Mouse (Mus musculus) colon, adult 2 months (tissue): ENCODE data around the gene Mbtps1. TPM values are rescaled to one million over a fixed set of nuclear protein-coding genes. Genes with fewer than 3 reads are reported as not detected.

ENCODE experiments used
- polyA plus RNA-seq: library from polyadenylated mRNA; depleted of rRNA; stranded (reverse); fragments of >200 nt; gene quantifications from 2 replicates; pipeline ENCODE4 v1.2.3, GENCODE M21; 2012; rRNA removed

Gene Mbtps1
- 68.3 and 75.2 TPM in 2 replicates for polyA plus RNA-seq

DNA sequence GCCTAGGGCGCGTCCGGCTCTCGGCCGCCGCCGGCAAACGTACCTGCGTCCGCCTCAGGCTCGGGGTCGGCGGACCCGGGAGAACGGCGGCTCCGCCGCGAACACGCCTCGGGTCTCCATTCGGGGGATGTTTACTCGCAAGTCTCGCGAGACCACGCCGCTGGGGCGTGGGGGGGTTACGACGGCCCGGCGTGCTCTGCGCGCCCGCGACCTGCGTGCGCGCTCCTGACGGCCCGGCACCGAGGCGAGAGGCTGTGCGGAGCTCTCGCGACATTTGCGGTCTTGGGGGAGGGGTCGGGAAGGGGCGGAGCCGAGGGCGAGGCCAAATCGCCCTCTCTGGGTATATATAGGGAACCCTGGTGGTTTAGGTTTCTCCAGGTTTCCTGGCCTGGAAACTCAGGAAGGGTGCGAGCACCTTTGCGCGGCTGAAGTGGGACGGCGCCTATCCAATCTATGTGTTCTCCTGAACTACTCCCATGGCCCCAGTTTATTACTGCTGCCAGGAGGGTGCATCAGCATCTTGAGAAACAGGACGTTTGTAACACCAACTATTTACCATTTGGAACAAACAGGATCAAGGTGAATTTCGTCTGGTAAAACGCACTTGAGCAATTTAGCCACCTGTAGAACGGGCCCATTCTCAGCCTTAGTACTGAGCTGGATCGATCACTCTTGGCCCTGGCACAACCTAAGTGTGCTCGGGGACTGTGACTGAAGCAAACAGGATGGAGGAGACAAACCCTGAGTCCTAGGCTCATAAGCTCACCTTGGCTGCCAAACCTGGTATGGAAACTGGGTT lies at the start of gene Mbtps1:
TSS of gene Mbtps1 (minus strand) at position 133 of the 799 bp plus-strand sequence.

GRCm38 (mm10) chr8:119604996-119605395 lies 46.5 kb upstream of the Mbtps1 start, which contains the start of gene Taf1c:
Gene Taf1c, minus strand, starts transcription at chr8:119605222.

DNA sequence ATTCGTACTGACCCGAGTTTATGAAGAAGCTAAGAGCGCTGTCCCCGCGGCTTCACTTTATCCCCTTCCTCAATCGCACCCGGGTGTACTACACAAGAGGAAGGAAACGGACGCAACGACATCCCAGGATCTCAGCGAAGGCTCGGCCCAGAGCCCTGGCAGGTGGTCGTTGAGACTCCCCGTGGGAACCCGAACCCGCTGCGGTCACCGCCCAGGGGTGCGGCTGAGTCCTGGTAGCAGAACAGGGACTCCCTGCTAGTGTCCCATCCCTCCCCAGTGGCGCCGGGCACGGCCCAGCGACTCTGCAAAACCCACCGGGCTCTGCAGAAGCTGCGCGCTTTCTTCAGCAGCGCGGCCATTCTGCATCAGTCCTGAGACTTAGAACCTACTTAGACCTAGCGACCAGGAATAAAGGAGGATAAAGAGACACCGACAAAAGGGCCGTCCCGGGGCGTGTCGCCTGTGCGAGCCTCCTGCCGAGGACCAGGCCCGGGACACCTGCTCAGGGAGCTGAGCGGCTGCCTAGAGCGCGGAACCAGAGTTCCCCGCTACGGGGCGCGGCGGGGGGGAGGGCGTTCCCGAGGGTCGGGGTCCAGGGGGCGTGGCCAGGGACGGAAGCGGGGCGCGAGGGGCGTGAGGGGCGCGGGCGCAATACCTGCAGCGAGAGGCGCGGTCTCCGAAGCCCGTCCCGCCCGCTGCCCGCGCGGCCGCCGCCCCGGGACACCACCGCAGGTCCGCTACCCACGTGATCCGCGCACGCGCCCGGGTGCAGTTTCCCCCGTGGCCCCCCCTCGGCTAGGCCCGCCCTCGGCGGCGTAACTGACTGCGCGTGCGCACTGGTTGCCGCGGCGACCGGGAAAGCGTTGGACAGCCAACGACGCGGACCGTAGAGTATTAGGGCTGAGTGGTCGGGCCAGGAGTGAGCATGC lies 16.2 kb upstream of the Mbtps1 start, which contains the start of the genes Hsdl1 and Dnaaf1:
TSS of gene Hsdl1 (minus strand) at position 747 of the 929 bp plus-strand sequence.
TSS of gene Dnaaf1 (plus strand) at position 799 of the 929 bp plus-strand sequence.

GRCm38 (mm10) chr8:119501598-119501997 lies 56.9 kb downstream of the Mbtps1 start, which contains the start of gene Slc38a8:
Gene Slc38a8, minus strand, starts transcription at chr8:119501698.

Other genes starting within 250 kb of the Mbtps1 start
- gene Hsbp1, start 214.2 kb downstream of the Mbtps1 start, polyA plus RNA-seq: 68.5 and 90.2 TPM in 2 replicates
- gene Mlycd, start 163.9 kb downstream of the Mbtps1 start, polyA plus RNA-seq: 54.0 and 55.0 TPM in 2 replicates
- 37.3 and 67.4 TPM in 2 replicates for gene Osgin1, start 124.6 kb downstream of the Mbtps1 start, polyA plus RNA-seq
- gene Necab2, start 112.0 kb downstream of the Mbtps1 start, polyA plus RNA-seq: 0.74 and 1.2 TPM in 2 replicates
- gene Slc38a8, start 57.0 kb downstream of the Mbtps1 start, polyA plus RNA-seq: 0.17 and 0.19 TPM in 2 replicates
- 24.6 and 27.3 TPM in 2 replicates for gene Hsdl1, start 16.4 kb upstream of the Mbtps1 start, polyA plus RNA-seq
- 0.55 and 1.1 TPM in 2 replicates for gene Dnaaf1, start 16.5 kb upstream of the Mbtps1 start, polyA plus RNA-seq
- 38.8 and 42.2 TPM in 2 replicates for gene Taf1c, start 46.5 kb upstream of the Mbtps1 start, polyA plus RNA-seq
- gene Adad2, start 54.0 kb upstream of the Mbtps1 start, polyA plus RNA-seq: 0.16 TPM in 1 of 2 replicates, not detected in the other
- 1.5 and 1.8 TPM in 2 replicates for gene Kcng4, start 76.9 kb upstream of the Mbtps1 start, polyA plus RNA-seq
- gene Wfdc1, start 107.6 kb upstream of the Mbtps1 start, polyA plus RNA-seq: 158 and 167 TPM in 2 replicates
- 66.6 and 75.5 TPM in 2 replicates for gene Atp2c2, start 141.3 kb upstream of the Mbtps1 start, polyA plus RNA-seq
- 13.4 and 15.5 TPM in 2 replicates for gene Tldc1, start 219.7 kb upstream of the Mbtps1 start, polyA plus RNA-seq